Mouse (Mus musculus): ENCODE results near the gene Gm9964. TPM values are rescaled to one million over a fixed set of nuclear protein-coding genes. Genes with fewer than 3 reads are reported as not detected.

Gm9964 gene
- polyA plus RNA-seq, 1 experiment from 2014 or later: not detected

DNA sequence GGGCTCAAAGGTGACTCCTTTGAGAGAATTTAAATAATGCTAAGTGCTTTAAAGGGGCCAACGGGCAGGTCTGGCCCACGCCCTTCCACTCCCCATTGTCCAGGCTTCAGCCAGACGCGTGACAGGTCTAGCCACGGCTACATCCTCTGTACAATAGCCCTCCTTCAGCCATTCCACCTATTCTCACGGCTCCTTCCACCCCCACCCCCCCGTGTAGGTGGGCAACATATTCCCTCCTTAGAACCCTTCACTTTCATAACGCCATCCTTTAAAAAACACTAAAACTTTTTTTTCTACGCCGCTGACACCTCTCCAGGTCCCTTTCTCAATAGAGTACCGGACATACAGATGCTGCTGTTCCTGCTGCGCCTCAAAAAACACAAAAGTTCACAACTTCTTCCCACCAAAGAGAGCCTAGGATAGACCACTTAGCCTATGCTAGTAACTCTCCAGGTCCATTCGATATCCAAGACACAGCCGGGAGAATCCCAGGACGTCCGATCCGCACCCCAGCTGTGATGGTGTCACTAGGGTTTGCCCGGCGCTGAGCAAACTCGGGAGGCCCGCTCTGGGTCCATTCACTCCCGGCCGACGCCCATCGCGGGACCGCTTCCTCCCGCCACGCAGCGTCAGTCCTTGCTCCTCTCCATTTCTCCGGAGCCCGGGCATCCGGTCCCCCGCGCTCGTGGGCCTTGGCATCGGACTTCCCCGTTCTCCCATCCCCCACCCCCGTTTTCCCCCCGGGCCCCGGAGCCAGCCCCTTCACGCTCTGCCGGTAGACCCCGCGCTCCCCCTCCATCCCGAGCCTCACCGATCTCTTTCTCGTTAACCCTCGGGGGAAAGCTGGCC is 42.9 kb downstream of the Gm9964 start:
- peak overlapping the region; percentile 98 for H3K4me3 ChIP-seq (ENCODE audit: low read depth, low read length)
- ATAC-seq (ENCODE audit: low read depth): peak; percentile 19
- 2% methylated on average over 49 of the region's 49 CpGs for WGBS

DNA sequence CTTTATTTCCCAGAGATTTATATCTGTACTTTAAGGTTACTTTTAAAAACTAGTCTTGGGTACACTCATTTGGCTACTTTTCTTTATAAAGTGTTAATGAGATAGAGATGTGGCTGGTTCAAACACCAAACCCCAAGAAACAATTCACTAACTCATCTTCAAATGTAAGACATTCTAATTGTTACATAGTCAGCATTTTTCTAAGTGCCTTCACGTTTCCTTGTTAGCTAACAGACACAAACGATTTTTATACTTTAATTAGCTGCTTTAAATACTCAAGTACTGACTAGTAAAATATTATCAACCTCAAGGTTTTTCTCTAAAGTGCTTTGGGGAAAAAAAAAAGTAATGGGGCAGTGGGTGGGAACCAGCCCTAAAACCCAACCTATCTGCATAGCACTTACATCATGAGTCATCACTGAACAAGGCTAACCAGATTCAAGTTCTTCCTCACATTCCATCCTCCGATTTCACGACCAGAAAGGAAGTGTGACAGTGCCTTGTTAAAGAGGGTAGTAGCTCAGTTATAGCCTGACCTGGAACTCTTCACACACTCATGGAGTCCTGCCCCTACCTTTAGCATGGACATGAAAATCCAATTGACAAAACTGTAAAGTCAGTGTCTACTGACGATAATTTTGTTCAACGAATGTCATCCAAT is 43.7 kb downstream of the Gm9964 start:
- H3K4me1 ChIP-seq (ENCODE audit: control insufficient read depth, insufficient read depth, low read length): peaks cover 13% of the 10 kb centered on the region
- H3K27me3 ChIP-seq (replicated peaks; ENCODE audit: control insufficient read depth, insufficient read depth, low read length): no peaks in the 10 kb centered on the region
- no peaks in the 10 kb centered on the region for H3K9me3 ChIP-seq (ENCODE audit: control insufficient read depth, low read length)
- DNase-seq (ENCODE audit: low spot score) (peak; percentile 62), ATAC-seq (ENCODE audit: low read depth) (no peak)
- peak overlapping the region; percentile 98 for H3K4me3 ChIP-seq (ENCODE audit: low read depth, low read length)
- H3K4me2 ChIP-seq (ENCODE audit: low read depth, low read length): peak overlapping the region; percentile 79
- WGBS: 13% methylated on average over 6 of the region's 6 CpGs
- H3K27ac ChIP-seq (replicated peaks; ENCODE audit: low read depth, low read length): peak overlapping the region; percentile 95; the same call in 1 of the 2 replicates
- H3K36me3 ChIP-seq (ENCODE audit: control insufficient read depth, insufficient read depth, low read length): peaks cover 29% of the 10 kb centered on the region
- H3K9ac ChIP-seq (ENCODE audit: low read depth, low read length): peak overlapping the region; percentile 98

More for the DNA sequence above, 42.9 kb downstream of the Gm9964 start:
- Histone ChIP-seq H3K27ac (replicated peaks; ENCODE audit: low read depth, low read length) (peak overlapping the region; percentile 95), H3K4me2 (ENCODE audit: low read depth, low read length) (peak overlapping the region; percentile 79), H3K9me3 (ENCODE audit: control insufficient read depth, low read length) (no peaks in the 10 kb centered on the region), H3K4me1 (ENCODE audit: control insufficient read depth, insufficient read depth, low read length) (peaks cover 13% of the 10 kb centered on the region), H3K9ac (ENCODE audit: low read depth, low read length) (peak overlapping the region; percentile 98), H3K27me3 (replicated peaks; ENCODE audit: control insufficient read depth, insufficient read depth, low read length) (no peaks in the 10 kb centered on the region), H3K36me3 (ENCODE audit: control insufficient read depth, insufficient read depth, low read length) (peaks cover 23% of the 10 kb centered on the region)
- peak; percentile 51 for DNase-seq (ENCODE audit: low spot score)

Other genes starting within 250 kb of the Gm9964 start
- 10.4 and 10.8 TPM in 2 replicates for gene Ksr1, start 150.5 kb downstream of the Gm9964 start, polyA plus RNA-seq (2014; fragmentation: Nextera tagmentation; extraction: Ambion mirVana)
- 233 and 318 TPM in 2 replicates for gene Wsb1, start 42.2 kb downstream of the Gm9964 start, polyA plus RNA-seq (2014; fragmentation: Nextera tagmentation; extraction: Ambion mirVana)
- 8.8 and 9.2 TPM in 2 replicates for gene Nf1, start 42.8 kb upstream of the Gm9964 start, polyA plus RNA-seq (2014; fragmentation: Nextera tagmentation; extraction: Ambion mirVana)
- gene Omg, start 207.2 kb upstream of the Gm9964 start, polyA plus RNA-seq (2014; fragmentation: Nextera tagmentation; extraction: Ambion mirVana): 0.32 and 0.56 TPM in 2 replicates
- 2.8 and 3.2 TPM in 2 replicates for gene Evi2b, start 226.9 kb upstream of the Gm9964 start, polyA plus RNA-seq (2014; fragmentation: Nextera tagmentation; extraction: Ambion mirVana)
- 0.52 and 0.58 TPM in 2 replicates for gene Evi2, start 233.7 kb upstream of the Gm9964 start, polyA plus RNA-seq (2014; fragmentation: Nextera tagmentation; extraction: Ambion mirVana)
- 5.1 and 6.0 TPM in 2 replicates for gene Evi2a, start 233.7 kb upstream of the Gm9964 start, polyA plus RNA-seq (2014; fragmentation: Nextera tagmentation; extraction: Ambion mirVana)

Data from embryonic facial prominence, embryonic 14.5 days (tissue).